Mouse (Mus musculus) regulatory T cell (primary cell): ENCODE measurements around the gene Id3.

Experiments used
- in situ Hi-C: fragments of 300-600 bp; cut with MboI, MseI; formaldehyde crosslinking; loops from one replicate; pipeline ENCODE4 v1.15.1; 2025; ENCODE audit warnings: high pct_unique_total_duplicates

Gene Id3

DNA sequence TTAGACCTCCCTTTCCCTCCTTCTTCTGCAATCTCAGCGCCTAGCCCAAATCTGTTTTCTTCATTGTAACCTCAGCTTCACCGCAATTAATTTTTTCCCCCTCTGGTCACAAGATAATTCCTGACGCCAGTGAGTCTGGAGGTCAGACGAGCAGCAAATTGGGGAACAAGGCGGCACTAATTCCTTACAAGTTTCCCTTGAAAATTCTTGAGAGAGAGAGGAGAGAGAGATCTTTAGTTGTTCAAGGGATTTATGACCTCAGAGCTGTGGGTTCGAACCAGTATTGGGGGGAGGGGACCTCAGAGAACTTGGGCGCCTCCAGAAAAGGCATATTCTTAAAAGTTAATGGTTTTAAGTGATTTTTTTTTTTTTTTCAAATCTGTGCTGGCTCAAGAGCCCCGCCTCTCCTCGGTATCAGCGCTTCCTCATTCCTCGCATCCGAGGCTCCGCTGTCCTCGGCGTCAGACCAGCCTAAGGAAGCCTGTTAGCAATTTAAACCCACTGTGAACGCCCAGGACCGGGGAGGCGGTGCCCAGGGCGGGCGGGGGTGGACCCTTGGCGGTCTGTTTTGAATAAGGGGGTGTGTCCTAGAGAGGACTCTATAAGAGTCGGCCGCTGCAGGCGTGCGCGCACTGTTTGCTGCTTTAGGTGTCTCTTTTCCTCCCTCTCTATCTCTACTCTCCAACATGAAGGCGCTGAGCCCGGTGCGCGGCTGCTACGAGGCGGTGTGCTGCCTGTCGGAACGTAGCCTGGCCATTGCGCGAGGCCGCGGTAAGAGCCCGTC lies at the start of gene Id3:
TSS of gene Id3 (plus strand) at position 305 of the 784 bp plus-strand sequence.
- in situ Hi-C loops, result no loop called here

DNA sequence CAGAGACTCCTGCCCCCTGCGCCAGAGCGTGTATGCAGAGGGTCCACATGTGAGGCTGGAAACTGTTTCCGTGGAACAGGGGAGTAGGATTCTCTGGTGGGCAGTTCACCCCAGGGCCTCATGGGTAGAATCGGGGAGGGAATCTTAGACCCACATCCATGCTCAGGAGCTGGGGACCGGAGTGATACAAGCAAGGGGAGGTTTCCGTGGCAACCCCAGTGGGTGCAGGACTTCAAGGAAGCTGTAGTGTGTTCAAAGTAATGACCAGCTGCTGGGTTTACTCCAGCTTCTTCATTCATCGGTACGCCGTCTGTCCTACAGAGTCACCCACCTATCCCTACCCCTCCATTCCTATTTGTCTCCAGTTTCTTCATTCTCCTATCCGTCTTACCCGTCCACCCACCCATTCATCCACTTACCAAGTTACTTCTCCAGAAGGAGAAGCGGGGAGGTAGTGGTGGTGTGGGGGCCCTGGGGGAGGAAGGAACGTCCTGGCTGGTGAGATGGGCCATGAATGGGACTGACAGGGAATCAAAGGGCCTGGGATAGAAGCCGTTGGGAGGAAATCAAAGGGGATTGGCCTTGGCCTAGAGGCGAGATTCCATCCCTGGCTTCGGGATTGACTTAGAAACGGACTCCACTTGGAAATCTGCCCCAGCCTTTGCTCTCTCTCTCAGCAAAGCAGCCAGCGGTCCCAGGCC lies 48.6 kb upstream of the Id3 start:
- in situ Hi-C loops, result no loop called here

- in situ Hi-C loops, result no loop called here
These were observed 47.7 kb upstream of the Id3 start for GRCm38 (mm10) chr4:136095490-136096105.

DNA sequence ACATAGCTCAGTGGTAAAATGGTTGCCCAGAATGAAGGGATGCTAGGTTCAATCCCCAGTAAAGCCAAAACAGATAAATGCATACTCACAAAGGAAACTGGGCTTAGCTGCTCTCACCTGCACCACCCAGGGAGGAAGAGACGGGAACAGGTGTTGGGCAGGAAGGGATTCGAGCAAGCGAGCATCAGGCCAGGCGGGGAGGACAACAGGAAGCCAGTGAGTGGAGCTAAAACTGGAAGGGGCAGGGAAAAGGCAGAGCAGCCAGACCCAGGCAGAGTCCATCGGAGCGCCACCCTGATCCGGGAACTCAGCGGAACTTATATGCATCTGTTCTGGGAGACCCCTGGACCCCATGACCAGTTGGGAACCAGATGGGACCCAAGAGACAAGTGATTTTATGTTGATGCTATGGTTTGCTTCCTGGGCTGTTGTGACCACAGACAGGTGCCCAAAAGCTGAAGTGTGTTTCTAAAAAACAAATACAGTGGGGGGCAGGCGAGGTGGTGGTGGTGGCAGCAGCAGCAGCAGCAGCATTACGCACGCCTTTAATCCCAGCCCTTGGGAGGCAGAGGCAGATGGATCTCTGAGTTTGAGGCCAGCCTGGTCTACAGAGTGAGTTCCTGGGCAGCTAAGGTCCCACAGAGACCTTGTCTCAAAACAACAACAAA lies 46.7 kb upstream of the Id3 start:
- in situ Hi-C loops, result no loop called here

DNA sequence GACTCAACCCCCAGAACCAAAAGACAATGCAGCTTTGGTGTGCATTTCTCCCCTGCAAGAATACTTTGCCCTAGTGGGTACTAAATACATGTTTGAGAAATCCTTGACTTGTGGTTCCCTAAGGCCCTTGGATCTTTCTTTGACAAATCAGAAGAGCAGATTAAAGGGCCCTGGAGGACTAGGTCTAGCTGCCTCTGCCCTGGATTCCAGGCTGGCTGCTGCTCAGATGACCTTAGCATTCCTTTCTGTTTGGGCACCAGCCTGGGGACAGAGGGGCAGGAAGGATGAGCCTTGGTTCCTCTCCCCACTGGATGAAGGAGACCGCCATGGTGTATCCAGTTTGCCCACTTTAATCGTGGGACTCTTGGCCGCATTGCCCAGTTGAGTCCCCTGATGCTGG lies 44.9 kb upstream of the Id3 start:
- in situ Hi-C loops, result no loop called here

- in situ Hi-C loops, result loop anchor here (25.0 kb wide), 2 partner anchors 937 to 1988 kb away; partner anchors contain the start of genes Ubxn11 and Zbtb40
These were observed 42.8 kb upstream of the Id3 start for GRCm38 (mm10) chr4:136100396-136101070.

- in situ Hi-C loops, result loop anchor here (25.0 kb wide), 2 partner anchors 936 to 1989 kb away; partner anchors contain the start of genes Ubxn11 and Zbtb40
These were observed 41.5 kb upstream of the Id3 start for GRCm38 (mm10) chr4:136101753-136102152.

DNA sequence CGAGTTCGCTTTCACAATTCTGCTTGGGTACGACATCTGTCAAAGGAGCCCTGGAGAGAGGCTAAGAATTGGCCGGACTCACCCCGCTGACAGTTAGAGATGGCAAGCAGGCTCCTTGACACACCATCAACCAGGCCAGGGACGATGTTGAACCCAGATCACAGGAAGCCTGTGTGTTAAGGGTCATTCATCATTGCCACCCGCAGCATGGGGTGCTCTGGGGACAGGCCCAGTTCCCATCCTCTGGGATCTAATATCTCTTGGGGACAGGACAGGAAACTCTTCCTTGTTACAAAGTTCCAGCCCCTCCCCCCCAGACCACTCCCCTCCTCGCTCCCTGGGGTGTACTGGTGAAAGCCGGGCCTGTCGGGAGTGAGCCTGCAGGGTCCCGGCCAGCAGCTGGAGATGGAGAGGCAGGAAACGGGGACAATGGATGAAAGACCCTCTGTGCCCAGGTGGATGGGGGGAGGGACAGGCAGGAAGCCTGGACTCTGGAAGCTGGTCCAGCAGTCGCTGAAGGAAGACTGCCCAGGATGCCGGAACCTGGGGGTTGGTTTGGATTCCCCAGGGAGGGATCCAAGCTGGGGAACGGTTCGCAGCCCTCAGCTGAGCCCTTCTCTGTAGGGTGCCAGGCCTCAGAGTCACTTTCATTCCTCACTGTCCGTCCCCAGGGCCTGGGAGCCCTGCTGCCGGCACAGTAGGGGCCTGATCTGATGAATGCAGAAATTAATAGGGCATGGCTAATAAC lies 38.5 kb upstream of the Id3 start:
- in situ Hi-C loops, result loop anchor here (25.0 kb wide), 2 partner anchors 933 to 1992 kb away; partner anchors contain the start of genes Ubxn11 and Zbtb40

DNA sequence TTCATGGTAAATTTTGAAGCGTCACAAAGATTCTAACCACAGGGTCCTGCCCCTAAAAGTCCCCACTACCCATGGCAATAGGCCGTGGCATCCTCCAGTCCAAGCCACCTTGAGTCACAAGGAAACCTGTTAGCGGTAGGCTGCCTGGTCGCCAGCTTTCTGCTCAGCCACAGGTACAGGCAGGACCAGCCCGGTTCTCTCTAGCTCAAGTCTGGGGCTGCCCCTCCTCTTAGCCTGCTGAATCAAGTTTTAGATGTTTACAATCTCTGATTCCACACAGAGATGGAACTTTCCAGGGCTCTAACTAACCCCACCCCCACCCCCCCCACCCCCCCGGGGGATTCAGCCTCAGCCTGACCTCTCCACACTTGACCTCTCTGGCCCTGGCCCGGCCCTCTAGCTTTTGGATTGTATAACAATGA lies 36.4 kb upstream of the Id3 start:
- in situ Hi-C loops, result loop anchor here (25.0 kb wide), 2 partner anchors 930 to 1995 kb away; partner anchors contain the start of genes Ubxn11 and Zbtb40

GRCm38 (mm10) chr4:136109153-136109552 lies 34.1 kb upstream of the Id3 start:
- in situ Hi-C loops, result loop anchor here (25.0 kb wide), 2 partner anchors 928 to 1997 kb away; partner anchors contain the start of genes Ubxn11 and Zbtb40

GRCm38 (mm10) chr4:136109941-136110900 lies 33.1 kb upstream of the Id3 start:
- in situ Hi-C loops, result loop anchor here (25.0 kb wide), 2 partner anchors 927 to 1998 kb away; partner anchors contain the start of genes Ubxn11 and Zbtb40

- in situ Hi-C loops, result loop anchor here (25.0 kb wide), 2 partner anchors 925 to 2000 kb away; partner anchors contain the start of genes Ubxn11 and Zbtb40
These were observed 31.0 kb upstream of the Id3 start for GRCm38 (mm10) chr4:136112344-136112743.

DNA sequence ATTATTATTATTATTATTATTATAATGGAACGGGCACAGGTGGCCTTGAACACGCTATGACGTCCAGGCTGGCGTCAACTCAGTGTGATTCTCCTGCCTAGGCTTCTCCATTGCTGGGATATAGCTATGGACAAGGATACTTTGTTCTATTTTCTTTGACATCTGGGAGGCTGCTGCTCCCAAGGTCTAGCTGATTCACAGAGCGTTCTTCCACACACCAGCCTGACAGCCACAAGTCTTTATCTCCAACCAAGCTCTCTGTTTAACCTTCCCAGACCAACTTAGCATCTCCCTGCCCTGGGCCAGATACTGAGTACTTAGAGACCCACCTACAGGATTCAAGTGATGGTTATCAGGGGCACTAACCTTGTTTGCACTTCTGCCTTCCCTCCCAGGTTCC lies 28.6 kb upstream of the Id3 start:
- in situ Hi-C loops, result loop anchor here (25.0 kb wide), 2 partner anchors 923 to 2002 kb away; partner anchors contain the start of genes Ubxn11 and Zbtb40

DNA sequence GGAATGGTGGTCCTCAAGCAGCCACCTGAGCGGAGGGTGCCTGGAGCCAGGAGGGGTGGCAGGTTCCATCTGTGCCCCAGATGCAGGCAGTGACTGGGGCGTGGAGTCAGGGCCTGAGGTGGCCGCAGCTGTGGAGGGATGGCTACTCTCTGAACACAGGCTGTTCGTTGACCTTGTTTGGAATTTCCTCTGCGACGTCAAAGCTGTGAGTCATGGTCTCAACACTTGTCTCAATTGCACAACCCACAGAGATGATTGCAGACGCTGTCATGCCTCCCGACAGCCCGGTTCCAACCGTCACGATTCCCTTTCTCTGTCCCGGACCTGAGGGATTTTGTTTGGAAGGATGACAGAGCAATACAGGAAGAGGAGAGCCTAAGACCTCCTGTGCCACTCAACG lies 26.3 kb upstream of the Id3 start:
- in situ Hi-C loops, result loop anchor here (25.0 kb wide), 2 partner anchors 920 to 2005 kb away; partner anchors contain the start of genes Ubxn11 and Zbtb40

GRCm38 (mm10) chr4:136120041-136120440 lies 23.3 kb upstream of the Id3 start:
- in situ Hi-C loops, result loop anchor here (25.0 kb wide), 2 partner anchors 917 to 2008 kb away; partner anchors contain the start of genes Ubxn11 and Zbtb40

GRCm38 (mm10) chr4:136121158-136121557 lies 22.1 kb upstream of the Id3 start:
- in situ Hi-C loops, result loop anchor here (25.0 kb wide), 2 partner anchors 916 to 2009 kb away; partner anchors contain the start of genes Ubxn11 and Zbtb40

- in situ Hi-C loops, result loop anchor here (25.0 kb wide), 2 partner anchors 915 to 2010 kb away; partner anchors contain the start of genes Ubxn11 and Zbtb40
These were observed 21.3 kb upstream of the Id3 start for GRCm38 (mm10) chr4:136121844-136122468.
